Mouse (Mus musculus) c-Kit-positive CD71-positive TER-119-negative erythroid progenitor cells, embryonic 14.5 days (primary cell): ENCODE data around the gene Trpm3.

Experiments
- DNase-seq: peaks from one replicate; pipeline ENCODE4 v3.0.0-alpha.2; 2013; ENCODE audit warnings: low read depth

The Trpm3 gene

GRCm38 (mm10) chr19:23035786-23036185, 896.9 kb downstream of the Trpm3 start:
- no peak for DNase-seq

GRCm38 (mm10) chr19:23036782-23037477, 898.1 kb downstream of the Trpm3 start:
- DNase-seq = no peak

DNA sequence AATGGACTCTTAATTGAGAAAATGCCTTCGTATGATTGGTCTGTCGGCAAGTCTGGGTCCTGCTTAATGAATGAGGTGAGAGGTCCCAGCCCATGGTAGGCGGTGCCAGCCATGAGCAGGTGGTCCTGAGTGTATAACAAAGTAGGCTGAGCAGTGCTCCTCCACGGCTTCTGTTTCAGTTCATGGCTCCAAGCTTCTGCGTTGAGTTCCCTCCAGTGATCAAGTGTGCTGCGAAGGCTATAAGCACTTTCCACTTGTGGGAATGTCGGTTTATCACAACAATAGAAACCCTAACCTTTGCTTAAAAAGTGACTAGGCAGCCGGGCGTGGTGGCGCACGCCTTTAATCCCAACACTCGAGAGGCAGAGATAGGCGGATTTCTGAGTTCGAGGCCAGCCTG, 898.7 kb downstream of the Trpm3 start:
- no peak for DNase-seq

- no peak for DNase-seq
Observed at GRCm38 (mm10) chr19:23038321-23038720, 899.5 kb downstream of the Trpm3 start.

- DNase-seq = no peak
Observed at GRCm38 (mm10) chr19:23041483-23042167, 902.8 kb downstream of the Trpm3 start.

DNA sequence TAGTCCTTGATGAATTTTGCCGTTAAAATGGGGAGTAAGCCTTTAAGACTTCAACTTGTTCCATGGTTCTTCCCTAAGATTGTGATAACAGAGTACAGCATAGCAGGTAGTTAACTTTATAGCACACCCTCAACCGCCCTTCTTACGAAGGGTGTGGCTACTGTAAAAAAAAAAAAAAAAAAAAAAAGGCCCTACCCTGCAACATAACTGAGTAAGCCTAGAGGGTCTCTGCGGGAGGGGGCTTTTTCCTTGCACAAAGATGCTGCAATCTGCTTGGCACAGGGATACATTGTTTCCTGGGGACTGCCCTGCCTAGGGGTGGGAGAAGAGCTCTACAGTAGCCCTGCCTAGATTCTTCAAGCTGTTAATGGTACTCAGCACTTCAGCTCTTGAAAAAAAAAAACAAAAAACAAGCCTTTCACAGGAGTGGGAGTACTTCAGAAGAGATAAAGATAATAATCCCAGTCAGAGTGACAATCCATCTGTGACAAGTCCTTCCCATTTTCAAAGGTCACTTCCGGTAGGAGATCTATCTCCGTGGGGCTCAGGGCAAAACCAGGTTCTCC, 903.4 kb downstream of the Trpm3 start:
- DNase-seq = no peak

DNA sequence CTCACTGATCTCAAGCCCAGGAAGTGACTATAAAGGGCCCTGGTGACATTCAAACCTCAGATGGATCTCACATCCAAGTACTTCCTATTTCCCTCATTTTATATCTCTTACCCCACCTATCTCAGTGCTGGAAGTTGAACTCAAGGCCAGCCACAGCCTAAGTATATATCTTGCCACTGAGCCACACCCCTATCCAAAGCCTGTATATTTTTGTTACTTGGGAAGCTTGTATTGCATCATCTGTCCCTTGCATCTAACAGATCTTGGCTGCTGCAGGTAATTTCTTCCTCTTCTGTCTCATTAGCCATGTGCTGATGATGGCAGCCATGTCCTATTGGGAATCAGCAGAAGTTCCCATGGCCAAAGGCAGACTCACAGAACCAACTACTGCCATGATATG, 904.9 kb downstream of the Trpm3 start:
- no peak for DNase-seq
